Mouse (Mus musculus) heart, embryonic 16.5 days (tissue): ENCODE measurements around the gene Auts2. TPM values are rescaled to one million over a fixed set of nuclear protein-coding genes. Genes with fewer than 3 reads are reported as not detected.

Experiments used
- ATAC-seq: fragments of 200-750 bp; cut with Nextera tagmentation; replicated peaks from 2 replicates; pipeline ENCODE4 v1.8.0; 2017; ENCODE audit warnings: moderate number of reproducible peaks; ENCODE audit not compliant: insufficient read depth, low FRiP score; ENCODE audit errors: extremely low read depth
- H3K27ac ChIP-seq: fragments of 300-500 bp; sonication (generic); 2 replicates; pipeline ENCODE4 v1.5.1; 2014; ENCODE audit warnings: mild to moderate bottlenecking, low read length, control low read depth, moderate library complexity
- H3K27me3 ChIP-seq: fragments of 300-500 bp; sonication (generic); 2 replicates; pipeline ENCODE4 v1.6.1; 2014; ENCODE audit warnings: low read length, mixed read lengths; ENCODE audit not compliant: control insufficient read depth, insufficient read depth
- H3K36me3 ChIP-seq: fragments of 300-500 bp; sonication (generic); 2 replicates; pipeline ENCODE4 v1.6.1; 2014; ENCODE audit not compliant: control insufficient read depth, insufficient read depth
- H3K4me1 ChIP-seq: fragments of 300-500 bp; sonication (generic); 2 replicates; pipeline ENCODE4 v1.6.1; 2014; ENCODE audit warnings: low read length, mixed read lengths; ENCODE audit not compliant: control insufficient read depth, insufficient read depth
- H3K4me2 ChIP-seq: fragments of 300-500 bp; sonication (generic); 2 replicates; pipeline ENCODE4 v1.6.1; 2014; ENCODE audit warnings: low read depth, mild to moderate bottlenecking, control low read depth, low read length
- H3K4me3 ChIP-seq: fragments of 300-500 bp; sonication (generic); 2 replicates; pipeline ENCODE4 v1.5.1; 2014; ENCODE audit warnings: mild to moderate bottlenecking, control low read depth, low read length
- H3K9ac ChIP-seq: fragments of 300-500 bp; sonication (generic); 2 replicates; pipeline ENCODE4 v1.6.1; 2014; ENCODE audit warnings: low read length, control low read depth
- H3K9me3 ChIP-seq: fragments of 300-500 bp; sonication (generic); replicated peaks from 2 replicates; pipeline ENCODE4 v1.6.1; 2016; ENCODE audit warnings: low read length; ENCODE audit not compliant: control insufficient read depth
- WGBS: fragments of 180-500 bp; shearing (Covaris S2); extraction: QIAGEN DNeasy Blood & Tissue Kit; methylation state at CpG from one replicate; pipeline ENCODE4 v1.1.7; 2014; 5-methylcytosine and 5-hydroxymethylcytosine counted together
- polyA plus RNA-seq: library from polyadenylated mRNA; unstranded; fragments of >200 nt; fragmentation: Nextera tagmentation; extraction: Ambion mirVana; gene quantifications from 2 replicates; pipeline ENCODE4 v1.2.1, GENCODE M21; 2015

The Auts2 gene
- polyA plus RNA-seq, 1 experiment from 2014 or later = 16.3 TPM

- no peak for ATAC-seq
- 83% methylated on average over 1 of the region's 1 CpGs for WGBS
- peaks cover 7% of the 10 kb centered on the region; the same call in 1 of the 2 replicates for H3K4me1 ChIP-seq
- no peak overlapping the region for H3K9ac ChIP-seq
- H3K27ac ChIP-seq = no peak overlapping the region
- H3K4me3 ChIP-seq = no peak overlapping the region
- H3K9me3 ChIP-seq = no peaks in the 10 kb centered on the region; the same call in 1 of the 2 replicates
- no peaks in the 10 kb centered on the region for H3K36me3 ChIP-seq
- H3K4me2 ChIP-seq = no peak overlapping the region
- H3K27me3 ChIP-seq = no peaks in the 10 kb centered on the region
Observed at GRCm38 (mm10) chr5:132504893-132505292, 38.3 kb downstream of the Auts2 start.

- no peak overlapping the region for H3K27ac ChIP-seq
- 90% methylated on average over 2 of the region's 2 CpGs for WGBS
- H3K27me3 ChIP-seq = no peaks in the 10 kb centered on the region
- H3K4me3 ChIP-seq = no peak overlapping the region
- no peak overlapping the region for H3K9ac ChIP-seq
- no peaks in the 10 kb centered on the region; the same call in 1 of the 2 replicates for H3K9me3 ChIP-seq
- H3K36me3 ChIP-seq = no peaks in the 10 kb centered on the region
- ATAC-seq = no peak
- H3K4me1 ChIP-seq = peaks cover 3% of the 10 kb centered on the region; the same call in 1 of the 2 replicates
- no peak overlapping the region for H3K4me2 ChIP-seq
Observed at GRCm38 (mm10) chr5:132503431-132503830, 39.7 kb downstream of the Auts2 start.

GRCm38 (mm10) chr5:132502036-132502435 is 41.1 kb downstream of the Auts2 start:
- Histone ChIP-seq H3K4me1 (peaks cover 3% of the 10 kb centered on the region; the same call in 1 of the 2 replicates), H3K36me3 (no peaks in the 10 kb centered on the region), H3K27me3 (no peaks in the 10 kb centered on the region), H3K9ac (no peak overlapping the region), H3K4me3 (no peak overlapping the region), H3K9me3 (no peaks in the 10 kb centered on the region; the same call in 1 of the 2 replicates), H3K27ac (no peak overlapping the region), H3K4me2 (no peak overlapping the region)
- ATAC-seq = no peak
- WGBS = 33% methylated on average over 5 of the region's 5 CpGs

DNA sequence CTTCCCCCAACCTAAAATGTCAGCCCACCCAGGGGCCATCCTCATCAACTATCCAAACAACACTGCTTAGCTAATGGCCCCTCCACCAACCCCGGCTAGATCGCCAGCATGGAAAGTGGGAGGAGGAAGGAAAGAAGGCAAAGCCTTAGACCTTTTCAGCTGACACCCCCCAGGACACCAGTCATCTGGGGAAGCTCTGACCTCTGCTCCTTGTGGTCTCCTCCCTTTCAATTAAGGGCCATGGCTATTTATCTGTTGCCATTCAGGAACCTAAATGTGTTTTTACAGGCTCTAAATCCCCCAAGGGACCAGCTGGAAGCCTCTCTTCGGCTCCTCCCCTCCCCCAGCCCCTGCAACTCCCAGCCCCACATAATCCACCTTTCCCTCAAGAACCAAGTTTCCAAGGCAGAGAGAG is 42.3 kb downstream of the Auts2 start:
- Histone ChIP-seq H3K4me3 (no peak overlapping the region), H3K4me2 (no peak overlapping the region), H3K4me1 (peaks cover 3% of the 10 kb centered on the region; the same call in 1 of the 2 replicates), H3K9ac (no peak overlapping the region), H3K27ac (no peak overlapping the region), H3K27me3 (no peaks in the 10 kb centered on the region), H3K36me3 (no peaks in the 10 kb centered on the region), H3K9me3 (no peaks in the 10 kb centered on the region; the same call in 1 of the 2 replicates)
- ATAC-seq = no peak
- 29% methylated on average over 3 of the region's 3 CpGs for WGBS

GRCm38 (mm10) chr5:132498896-132499295 is 44.2 kb downstream of the Auts2 start:
- no peak overlapping the region for H3K4me3 ChIP-seq
- no peak overlapping the region for H3K27ac ChIP-seq
- peaks cover 3% of the 10 kb centered on the region; the same call in 1 of the 2 replicates for H3K4me1 ChIP-seq
- no peak overlapping the region for H3K9ac ChIP-seq
- H3K9me3 ChIP-seq = no peaks in the 10 kb centered on the region; the same call in 1 of the 2 replicates
- no peak overlapping the region for H3K4me2 ChIP-seq
- H3K27me3 ChIP-seq = no peaks in the 10 kb centered on the region
- H3K36me3 ChIP-seq = no peaks in the 10 kb centered on the region
- WGBS = 73% methylated on average over 2 of the region's 2 CpGs
- no peak for ATAC-seq

DNA sequence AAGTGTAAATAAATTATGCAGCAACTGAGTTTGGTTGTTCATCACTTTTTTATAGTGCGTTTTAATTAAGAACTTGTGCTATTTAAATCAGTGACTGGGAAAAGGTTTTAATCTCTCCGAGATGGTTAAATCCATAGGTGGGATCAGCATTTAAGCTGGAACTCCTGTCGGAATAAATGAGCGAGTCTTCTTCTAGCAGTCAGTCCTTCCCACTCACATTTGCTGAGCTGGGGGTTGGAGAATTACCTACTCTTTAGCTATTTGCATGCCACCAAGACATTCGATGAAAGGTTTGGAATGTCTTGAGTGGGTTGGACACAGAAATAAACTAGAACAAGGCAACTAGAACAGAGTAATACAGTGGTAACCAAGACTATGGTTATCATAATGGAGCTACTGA is 45.1 kb downstream of the Auts2 start:
- no peaks in the 10 kb centered on the region for H3K9me3 ChIP-seq
- 95% methylated on average over 5 of the region's 5 CpGs for WGBS
- H3K27ac ChIP-seq = no peak overlapping the region
- peaks cover 3% of the 10 kb centered on the region; the same call in 1 of the 2 replicates for H3K4me1 ChIP-seq
- no peaks in the 10 kb centered on the region for H3K36me3 ChIP-seq
- H3K9ac ChIP-seq = no peak overlapping the region
- no peaks in the 10 kb centered on the region for H3K27me3 ChIP-seq
- no peak for ATAC-seq
- H3K4me3 ChIP-seq = no peak overlapping the region
- H3K4me2 ChIP-seq = no peak overlapping the region

GRCm38 (mm10) chr5:132492793-132493192 is 50.4 kb downstream of the Auts2 start:
- Histone ChIP-seq H3K27me3 (no peaks in the 10 kb centered on the region), H3K27ac (no peak overlapping the region), H3K4me1 (peaks cover 16% of the 10 kb centered on the region), H3K36me3 (no peaks in the 10 kb centered on the region), H3K4me2 (no peak overlapping the region), H3K9me3 (no peaks in the 10 kb centered on the region), H3K9ac (no peak overlapping the region), H3K4me3 (no peak overlapping the region)
- WGBS = 74% methylated on average over 1 of the region's 1 CpGs
- ATAC-seq = no peak

GRCm38 (mm10) chr5:132492040-132492439 is 51.1 kb downstream of the Auts2 start:
- H3K4me2 ChIP-seq = no peak overlapping the region
- no peaks in the 10 kb centered on the region for H3K27me3 ChIP-seq
- no peak overlapping the region for H3K27ac ChIP-seq
- no peak overlapping the region for H3K9ac ChIP-seq
- no peak overlapping the region for H3K4me3 ChIP-seq
- no peak; the same call in 1 of the 2 replicates for ATAC-seq
- peaks cover 18% of the 10 kb centered on the region for H3K4me1 ChIP-seq
- H3K36me3 ChIP-seq = no peaks in the 10 kb centered on the region
- no peaks in the 10 kb centered on the region for H3K9me3 ChIP-seq

GRCm38 (mm10) chr5:132491508-132491907 is 51.6 kb downstream of the Auts2 start:
- Histone ChIP-seq H3K4me3 (no peak overlapping the region), H3K9ac (no peak overlapping the region), H3K4me2 (no peak overlapping the region), H3K27ac (no peak overlapping the region), H3K36me3 (no peaks in the 10 kb centered on the region), H3K9me3 (no peaks in the 10 kb centered on the region), H3K27me3 (no peaks in the 10 kb centered on the region), H3K4me1 (peaks cover 19% of the 10 kb centered on the region)
- 70% methylated on average over 4 of the region's 4 CpGs for WGBS
- no peak for ATAC-seq
